Comparison of ENCODE assay signal across 13 mouse cellular contexts in the genomic region with DNA sequence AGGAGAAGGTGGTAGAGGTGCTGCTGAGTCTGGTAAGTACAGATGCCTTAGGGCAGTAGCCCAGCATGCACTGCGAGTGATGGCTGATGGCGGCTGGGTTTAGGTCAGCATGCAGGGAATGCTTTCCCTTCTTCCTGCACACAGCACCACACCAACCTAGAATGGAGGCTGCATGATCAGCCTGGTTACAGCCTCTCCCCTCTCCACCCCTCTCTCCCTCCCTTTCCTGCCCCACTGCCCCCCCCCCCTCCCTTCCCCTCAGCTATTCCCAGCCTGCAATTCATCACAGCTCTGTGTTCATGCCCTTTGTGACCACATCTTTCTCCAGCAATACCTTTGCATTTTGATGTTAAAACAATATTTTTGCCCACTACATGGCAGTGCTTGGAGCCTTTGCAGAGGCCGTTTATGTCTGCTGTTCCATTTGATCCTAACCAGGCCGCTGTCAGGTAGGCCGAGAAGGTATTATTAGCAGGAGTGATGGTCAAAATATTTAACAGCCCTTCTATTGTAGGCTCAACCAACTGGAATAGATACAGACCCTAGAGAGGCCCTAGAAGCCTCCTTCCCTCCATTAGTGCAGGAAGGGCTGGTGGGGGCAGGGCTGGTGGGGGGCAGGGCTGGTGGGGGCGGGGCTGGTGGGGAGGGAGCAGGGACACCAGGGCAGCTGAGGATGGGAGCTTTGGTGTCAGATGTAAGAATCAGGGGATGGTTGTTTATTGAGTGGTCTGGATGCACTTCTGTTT. TPM values are rescaled to one million over a fixed set of nuclear protein-coding genes. Genes with fewer than 3 reads are reported as not detected.
A peak's percentile ranks its signal among the peaks of the same experiment; 100 is the strongest.
DNase-seq lines count a peak whose midpoint lies in the region; ATAC-seq lines count a peak whose summit lies in the region.
"Had no signal": no experiment of that assay in that cellular context is flagged by ENCODE, and none has a peak within 500 bp of the region (broad histone marks: within the 10 kb centered on the region; RNA-seq: fewer than 3 reads in every experiment).

No protein-coding gene starts in this region.

- ATAC-seq in kidney, embryonic 14.5 days (ENCODE audit: low FRiP score, low TSS enrichment) = 0 out of 2 replicates have a peak, but pooled peaks have one; percentile 43
- 0 out of 2 replicates have a peak, but pooled peaks have one; percentile 24 for ATAC-seq in embryonic facial prominence, embryonic 15.5 days (ENCODE audit: insufficient number of reproducible peaks, low FRiP score, low TSS enrichment, low read depth)
- ATAC-seq in limb, embryonic 13.5 days (ENCODE audit: low FRiP score, low read depth) = no peak
- ATAC-seq: forebrain, embryonic 14.5 days; Patski had no signal

- no peak overlapping the region for H3K4me2 ChIP-seq in kidney, embryonic 14.5 days (replicated peaks; ENCODE audit: low read depth, low read length)
- H3K4me2 ChIP-seq in embryonic facial prominence, embryonic 15.5 days (replicated peaks) = no peak overlapping the region
- H3K4me2 ChIP-seq in limb, embryonic 13.5 days (replicated peaks) = no peak overlapping the region
- H3K4me2 ChIP-seq: hindbrain, embryonic 15.5 days; lung, embryonic 14.5 days had no signal

- H3K36me3 ChIP-seq in kidney, embryonic 14.5 days (ENCODE audit: control insufficient read depth, insufficient read depth, low read length) = no peaks in the 10 kb centered on the region
- H3K36me3 ChIP-seq in embryonic facial prominence, embryonic 10.5 days (replicated peaks) = no peaks in the 10 kb centered on the region
- no peaks in the 10 kb centered on the region for H3K36me3 ChIP-seq in embryonic facial prominence, embryonic 15.5 days
- no peaks in the 10 kb centered on the region for H3K36me3 ChIP-seq in limb, embryonic 13.5 days
- H3K36me3 ChIP-seq: hindbrain, embryonic 15.5 days had no signal

- 50% methylated on average over 6 of the region's 6 CpGs for WGBS in kidney, embryonic 14.5 days
- 39% methylated on average over 6 of the region's 6 CpGs for WGBS in embryonic facial prominence, embryonic 10.5 days
- WGBS in embryonic facial prominence, embryonic 15.5 days = 35% methylated on average over 6 of the region's 6 CpGs
- WGBS in limb, embryonic 13.5 days = 36% methylated on average over 6 of the region's 6 CpGs

- no peaks in the 10 kb centered on the region; the same call in 1 of the 2 replicates for H3K27me3 ChIP-seq in kidney, embryonic 14.5 days (ENCODE audit: control insufficient read depth, insufficient read depth, low read length)
- H3K27me3 ChIP-seq in embryonic facial prominence, embryonic 10.5 days (replicated peaks; ENCODE audit: low read depth, poor library complexity, severe bottlenecking) = no peaks in the 10 kb centered on the region
- H3K27me3 ChIP-seq in embryonic facial prominence, embryonic 15.5 days = no peaks in the 10 kb centered on the region
- no peaks in the 10 kb centered on the region; the same call in 1 of the 2 replicates for H3K27me3 ChIP-seq in limb, embryonic 13.5 days
- H3K27me3 ChIP-seq: CH12.LX; hindbrain, embryonic 15.5 days had no signal

- peaks cover 6% of the 10 kb centered on the region; the same call in 1 of the 2 replicates for H3K4me1 ChIP-seq in kidney, embryonic 14.5 days (ENCODE audit: control insufficient read depth, insufficient read depth, low read length)
- peaks cover 69% of the 10 kb centered on the region for H3K4me1 ChIP-seq in embryonic facial prominence, embryonic 10.5 days
- peaks cover 24% of the 10 kb centered on the region for H3K4me1 ChIP-seq in embryonic facial prominence, embryonic 15.5 days
- peaks cover 35% of the 10 kb centered on the region for H3K4me1 ChIP-seq in limb, embryonic 13.5 days

- H3K9me3 ChIP-seq in kidney, embryonic 14.5 days (ENCODE audit: control insufficient read depth, low read length) = no peaks in the 10 kb centered on the region
- no peaks in the 10 kb centered on the region for H3K9me3 ChIP-seq in embryonic facial prominence, embryonic 10.5 days
- H3K9me3 ChIP-seq in embryonic facial prominence, embryonic 15.5 days (replicated peaks) = no peaks in the 10 kb centered on the region
- H3K9me3 ChIP-seq in limb, embryonic 13.5 days = no peaks in the 10 kb centered on the region
- H3K9me3 ChIP-seq: hindbrain, embryonic 15.5 days had no signal

- no peak overlapping the region for H3K27ac ChIP-seq in kidney, embryonic 14.5 days (ENCODE audit: low read depth, low read length)
- peak overlapping the region; percentile 82 for H3K27ac ChIP-seq in embryonic facial prominence, embryonic 10.5 days (replicated peaks)
- H3K27ac ChIP-seq in embryonic facial prominence, embryonic 15.5 days (replicated peaks) = no peak overlapping the region
- H3K27ac ChIP-seq in limb, embryonic 13.5 days = peak overlapping the region; percentile 33; the same call in 1 of the 2 replicates
- H3K27ac ChIP-seq: hindbrain, embryonic 15.5 days had no signal

- no peak for DNase-seq in kidney, adult 8-10 months
- DNase-seq in embryonic facial prominence, embryonic 10.5 days (ENCODE audit: low spot score) = peak; percentile 57
- DNase-seq in adrenal gland, adult 8-10 months = no peak
- no peak for DNase-seq in frontal cortex, postnatal 25 days (ENCODE audit: low spot score in 2 of 2)
- DNase-seq: adrenal gland, postnatal 10 days; lung, embryonic 14.5 days had no signal

- no peak overlapping the region for H3K4me3 ChIP-seq in kidney, embryonic 14.5 days (ENCODE audit: low read length)
- H3K4me3 ChIP-seq in embryonic facial prominence, embryonic 10.5 days = no peak overlapping the region; the same call in 1 of the 2 replicates
- H3K4me3 ChIP-seq in embryonic facial prominence, embryonic 15.5 days (replicated peaks) = no peak overlapping the region
- no peak overlapping the region for H3K4me3 ChIP-seq in limb, embryonic 13.5 days
- H3K4me3 ChIP-seq: hindbrain, embryonic 15.5 days had no signal

- no peak overlapping the region for H3K9ac ChIP-seq in kidney, embryonic 14.5 days (ENCODE audit: low read depth, low read length)
- no peak overlapping the region for H3K9ac ChIP-seq in embryonic facial prominence, embryonic 15.5 days
- H3K9ac ChIP-seq in limb, embryonic 13.5 days = no peak overlapping the region; the same call in 1 of the 2 replicates
- H3K9ac ChIP-seq: hindbrain, embryonic 15.5 days; lung, embryonic 14.5 days had no signal

RNA-seq across cellular contexts. Expression of a gene that starts 17.5 kb away (rescaled TPM):
- polyA plus RNA-seq in kidney, embryonic 14.5 days (2014; fragmentation: Nextera tagmentation; extraction: Ambion mirVana) = 6.1 and 14.2 TPM in 2 replicates
- polyA plus RNA-seq in embryonic facial prominence, embryonic 10.5 days (2016; fragmentation: Nextera tagmentation; extraction: Ambion mirVana) = 16.4 and 16.6 TPM in 2 replicates
- 15.7 and 16.9 TPM in 2 replicates for polyA plus RNA-seq in embryonic facial prominence, embryonic 15.5 days (2015; fragmentation: Nextera tagmentation; extraction: Ambion mirVana)
- 11.7 and 14.3 TPM in 2 replicates for polyA plus RNA-seq in limb, embryonic 13.5 days (2015; fragmentation: Nextera tagmentation; extraction: Ambion mirVana)
- 10 to 100 TPM; 19.5 to 29.1 (median 23.9) TPM for total RNA-seq in adrenal gland, adult 8-10 months (2022)

Comparison
In these comparisons a context has a peak if more than half of its experiments do, and no peak if none do; other contexts are left out.
1. H3K27ac ChIP-seq: peak in embryonic facial prominence, embryonic 10.5 days (single experiment) and limb, embryonic 13.5 days (single experiment); none in kidney, embryonic 14.5 days (single experiment) and embryonic facial prominence, embryonic 15.5 days (single experiment).